ENCODE assay signal across 8 mouse cellular contexts in genomic region chr3:88686734-88687611, GRCm38 (mm10). TPM values are rescaled to one million over a fixed set of nuclear protein-coding genes. Genes with fewer than 3 reads are reported as not detected.
DNase-seq lines count a peak whose midpoint lies in the region; ATAC-seq and TF ChIP-seq lines count a peak whose summit lies in the region.

No protein-coding gene starts in this region.

- no peaks in the 10 kb centered on the region for H3K9me3 ChIP-seq in heart, embryonic 12.5 days (replicated peaks)
- no peaks in the 10 kb centered on the region for H3K9me3 ChIP-seq in ES-E14 (ENCODE audit: control insufficient read depth, insufficient read depth, low read depth, low read length)
- H3K9me3 ChIP-seq in forebrain, embryonic 14.5 days (replicated peaks; ENCODE audit: control insufficient read depth, low read length), result no peaks in the 10 kb centered on the region; the same call in 1 of the 2 replicates
- no peaks in the 10 kb centered on the region for H3K9me3 ChIP-seq in liver, embryonic 15.5 days (replicated peaks)

- H3K36me3 ChIP-seq in heart, embryonic 12.5 days, result peaks cover 42% of the 10 kb centered on the region
- H3K36me3 ChIP-seq in ES-E14 (ENCODE audit: control insufficient read depth, insufficient read depth, low read length, poor library complexity, severe bottlenecking), result peaks cover 30% of the 10 kb centered on the region
- H3K36me3 ChIP-seq in forebrain, embryonic 14.5 days (ENCODE audit: control insufficient read depth, insufficient read depth, low read length), result peaks cover 44% of the 10 kb centered on the region
- peaks cover 40% of the 10 kb centered on the region for H3K36me3 ChIP-seq in liver, embryonic 15.5 days (replicated peaks)

- no peak for ATAC-seq in heart, embryonic 12.5 days (ENCODE audit: insufficient number of reproducible peaks, low FRiP score)
- no peak for ATAC-seq in forebrain, embryonic 14.5 days
- no peak for ATAC-seq in liver, embryonic 15.5 days (ENCODE audit: insufficient read depth)

- H3K4me2 ChIP-seq in heart, embryonic 12.5 days, result peak overlapping the region; percentile 91
- peak overlapping the region; percentile 89 for H3K4me2 ChIP-seq in forebrain, embryonic 14.5 days (ENCODE audit: low read length)
- H3K4me2 ChIP-seq in liver, embryonic 15.5 days, result peak overlapping the region; percentile 84

- peak overlapping the region; percentile 93 for H3K4me3 ChIP-seq in heart, embryonic 12.5 days
- H3K4me3 ChIP-seq in ES-E14 (ENCODE audit: insufficient read depth in 1 of 2, low read depth in 1 of 2, low read length in 2 of 2, poor library complexity in 1 of 2, severe bottlenecking in 1 of 2), result peak overlapping the region; percentile 98 to 100
- peak overlapping the region; percentile 88 for H3K4me3 ChIP-seq in forebrain, embryonic 14.5 days (ENCODE audit: low read depth, low read length)
- H3K4me3 ChIP-seq in liver, embryonic 15.5 days (replicated peaks), result peak overlapping the region; percentile 76

- H3K27ac ChIP-seq in heart, embryonic 12.5 days (ENCODE audit: poor library complexity, severe bottlenecking), result peak overlapping the region; percentile 98
- H3K27ac ChIP-seq in ES-E14 (ENCODE audit: insufficient read depth, low read depth, low read length, poor library complexity, severe bottlenecking), result no peak overlapping the region
- H3K27ac ChIP-seq in forebrain, embryonic 14.5 days (ENCODE audit: low read depth, low read length), result 0 out of 2 replicates have a peak overlapping the region, but pooled peaks have one; percentile 96
- peak overlapping the region; percentile 85 for H3K27ac ChIP-seq in liver, embryonic 15.5 days (replicated peaks)

- DNase-seq in heart, adult 18-20 months, result no peak
- DNase-seq in ES-E14 (ENCODE audit: low read depth, low spot score), result no peak
- no peak for DNase-seq in forebrain, embryonic 14.5 days (ENCODE audit: low spot score)
- no peak for DNase-seq in retina, postnatal 1 day
- DNase-seq in frontal cortex, postnatal 25 days (ENCODE audit: low spot score in 2 of 2), result no peak
- DNase-seq in frontal cortex, postnatal 36 days (ENCODE audit: low spot score in 2 of 2), result no peak

- in situ Hi-C loops in ES-E14 (cut with MboI; ENCODE audit: low sequenced_read_pairs in 2 of 2, unreplicated experiment in 2 of 2), result loop anchor here in 1 of 2 experiments (25.0 kb wide), 1 partner anchor 1350 kb away; no protein-coding TSS in a partner anchor

- H3K4me1 ChIP-seq in heart, embryonic 12.5 days (replicated peaks), result peaks cover 14% of the 10 kb centered on the region
- H3K4me1 ChIP-seq in ES-E14 (ENCODE audit: control insufficient read depth in 2 of 2, insufficient read depth in 2 of 2, low read length in 2 of 2, poor library complexity in 1 of 2), result peaks cover 2 to 3% of the 10 kb centered on the region in 2 experiments; a peak in 2 of 4 replicates
- peaks cover 14% of the 10 kb centered on the region for H3K4me1 ChIP-seq in forebrain, embryonic 14.5 days (ENCODE audit: control insufficient read depth, insufficient read depth, low read length)
- H3K4me1 ChIP-seq in liver, embryonic 15.5 days (replicated peaks), result peaks cover 28% of the 10 kb centered on the region

- 25% methylated on average over 13 of the region's 13 CpGs for whole genome bisulfite sequencing in heart, embryonic 12.5 days
- 57% methylated on average over 13 of the region's 13 CpGs for WGBS in forebrain, embryonic 14.5 days
- WGBS in liver, embryonic 15.5 days (ENCODE audit: insufficient replicate concordance), result 16% methylated on average over 13 of the region's 13 CpGs

- no peaks in the 10 kb centered on the region for H3K27me3 ChIP-seq in heart, embryonic 12.5 days (replicated peaks)
- no peaks in the 10 kb centered on the region for H3K27me3 ChIP-seq in forebrain, embryonic 14.5 days (replicated peaks; ENCODE audit: control insufficient read depth, insufficient read depth, low read length)
- no peaks in the 10 kb centered on the region for H3K27me3 ChIP-seq in liver, embryonic 15.5 days

- peak overlapping the region; percentile 99 for H3K9ac ChIP-seq in heart, embryonic 12.5 days
- peak overlapping the region; percentile 100 for H3K9ac ChIP-seq in ES-E14 (ENCODE audit: insufficient read depth, low read depth, low read length, poor library complexity, severe bottlenecking)
- peak overlapping the region; percentile 97 for H3K9ac ChIP-seq in forebrain, embryonic 14.5 days (ENCODE audit: low read length)
- peak overlapping the region; percentile 83 for H3K9ac ChIP-seq in liver, embryonic 15.5 days

TF ChIP-seq in ES-E14, 5 proteins besides CTCF, POLR2A, EP300 and RAD21:
- TF ChIP-seq ZC3H11A (IDR thresholded peaks at IDR 0.05; ENCODE audit: borderline replicate concordance, low read depth, low read length), result no peak
- no peak for TF ChIP-seq HCFC1 (IDR thresholded peaks at IDR 0.05; ENCODE audit: borderline replicate concordance, insufficient read depth, low read length)
- no peak for TF ChIP-seq MAFK (IDR thresholded peaks at IDR 0.05; ENCODE audit: insufficient read depth, low read depth, low read length)
- TF ChIP-seq ZNF384 (IDR thresholded peaks at IDR 0.05; ENCODE audit: low read depth, low read length), result no peak
- TF ChIP-seq CHD2 (IDR thresholded peaks at IDR 0.05; ENCODE audit: low read depth, low read length), result no peak

RNA-seq across cellular contexts. Expression of gene Khdc4, which starts 1.4 kb away (rescaled TPM):
- 75.3 and 75.6 TPM in 2 replicates for polyA plus RNA-seq in heart, embryonic 12.5 days (2016; fragmentation: Nextera tagmentation; extraction: Ambion mirVana)
- total RNA-seq in heart, adult 18-20 months (2021), result 10 to 100 TPM; 25.7 to 26.3 TPM
- total RNA-seq in ES-E14 (2012; rRNA removed), result 85.5 and 112 TPM in 2 replicates
- polyA plus RNA-seq in forebrain, embryonic 14.5 days (2014; fragmentation: Nextera tagmentation; extraction: Ambion mirVana), result 71.7 and 86.6 TPM in 2 replicates
- polyA plus RNA-seq in liver, embryonic 15.5 days (2015; fragmentation: Nextera tagmentation; extraction: Ambion mirVana), result 23.9 and 26.6 TPM in 2 replicates

RNA-seq across cellular contexts. Expression of gene Rit1, which starts 29.7 kb away (rescaled TPM):
- polyA plus RNA-seq in heart, embryonic 12.5 days (2016; fragmentation: Nextera tagmentation; extraction: Ambion mirVana), result 45.9 and 46.5 TPM in 2 replicates
- total RNA-seq in heart, adult 18-20 months (2021), result 10 to 100 TPM; 70.5 to 95.6 TPM
- 10.7 and 18.3 TPM in 2 replicates for total RNA-seq in ES-E14 (2012; rRNA removed)
- polyA plus RNA-seq in forebrain, embryonic 14.5 days (2014; fragmentation: Nextera tagmentation; extraction: Ambion mirVana), result 57.8 and 59.0 TPM in 2 replicates
- 32.3 and 34.8 TPM in 2 replicates for polyA plus RNA-seq in liver, embryonic 15.5 days (2015; fragmentation: Nextera tagmentation; extraction: Ambion mirVana)

RNA-seq across cellular contexts. Expression of gene Rxfp4, which starts 34.0 kb away (rescaled TPM):
- polyA plus RNA-seq in heart, embryonic 12.5 days (2016; fragmentation: Nextera tagmentation; extraction: Ambion mirVana), result not detected in 2 replicates
- total RNA-seq in heart, adult 18-20 months (2021), result not detected
- not detected in 2 replicates for total RNA-seq in ES-E14 (2012; rRNA removed)
- polyA plus RNA-seq in forebrain, embryonic 14.5 days (2014; fragmentation: Nextera tagmentation; extraction: Ambion mirVana), result not detected in 2 replicates
- not detected in 2 replicates for polyA plus RNA-seq in liver, embryonic 15.5 days (2015; fragmentation: Nextera tagmentation; extraction: Ambion mirVana)
